Mouse (Mus musculus): ENCODE results near the gene Aplp2.

Aplp2 gene

GRCm38 (mm10) chr9:31130357-31131204 is 81.0 kb downstream of the Aplp2 start:
- no peak for DNase-seq (ENCODE audit: extremely low read depth, insufficient read length, low spot score)

GRCm38 (mm10) chr9:31129956-31130355 is 81.7 kb downstream of the Aplp2 start:
- DNase-seq (ENCODE audit: extremely low read depth, insufficient read length, low spot score) = no peak

DNA sequence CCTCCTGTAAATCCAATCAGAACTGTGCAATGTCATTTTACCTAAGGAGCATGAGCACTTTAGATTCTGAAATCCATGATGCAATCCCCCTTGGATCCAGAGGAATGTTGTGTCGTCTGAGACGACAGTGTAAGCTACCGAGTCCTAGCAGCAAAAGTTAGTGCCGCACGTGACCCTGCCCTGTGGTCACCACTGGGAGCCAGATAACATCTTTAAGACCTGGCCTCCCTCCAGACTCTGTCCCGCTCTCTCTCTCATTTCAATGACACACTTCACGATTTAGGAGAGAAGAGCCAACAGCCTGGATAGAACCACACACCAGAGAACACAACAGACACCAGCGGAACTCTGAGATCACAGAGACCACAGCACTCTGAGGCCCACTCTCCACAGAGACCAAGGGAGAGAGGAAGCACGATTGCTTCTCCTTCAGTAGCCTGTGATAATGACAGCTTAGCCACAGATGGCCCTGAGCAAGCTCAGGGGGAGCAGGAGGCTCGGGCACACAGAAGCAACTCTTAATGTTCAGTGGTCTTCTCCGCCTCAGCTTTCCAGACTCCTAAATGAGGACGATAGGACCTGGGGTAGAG is 83.6 kb downstream of the Aplp2 start:
- DNase-seq (ENCODE audit: extremely low read depth, insufficient read length, low spot score) = peak; percentile 61

- peak; percentile 69 for DNase-seq (ENCODE audit: extremely low read depth, insufficient read length, low spot score)
Measured at GRCm38 (mm10) chr9:31126079-31126478, 85.5 kb downstream of the Aplp2 start.

- no peak for DNase-seq (ENCODE audit: extremely low read depth, insufficient read length, low spot score)
Measured at GRCm38 (mm10) chr9:31122464-31123030, 89.1 kb downstream of the Aplp2 start.

GRCm38 (mm10) chr9:31120533-31120915 is 91.1 kb downstream of the Aplp2 start:
- no peak for DNase-seq (ENCODE audit: extremely low read depth, insufficient read length, low spot score)

GRCm38 (mm10) chr9:31119882-31120532 is 91.6 kb downstream of the Aplp2 start:
- DNase-seq (ENCODE audit: extremely low read depth, insufficient read length, low spot score) = no peak

- no peak for DNase-seq (ENCODE audit: extremely low read depth, insufficient read length, low spot score)
Measured at GRCm38 (mm10) chr9:31119405-31119804, 92.2 kb downstream of the Aplp2 start.

- DNase-seq (ENCODE audit: extremely low read depth, insufficient read length, low spot score) = no peak
Measured at GRCm38 (mm10) chr9:31118520-31119298, 92.9 kb downstream of the Aplp2 start.

- DNase-seq (ENCODE audit: extremely low read depth, insufficient read length, low spot score) = no peak
Measured at GRCm38 (mm10) chr9:31117488-31117887, 94.1 kb downstream of the Aplp2 start.

GRCm38 (mm10) chr9:31117088-31117487 is 94.5 kb downstream of the Aplp2 start:
- no peak for DNase-seq (ENCODE audit: extremely low read depth, insufficient read length, low spot score)

GRCm38 (mm10) chr9:31115586-31115985 is 96.0 kb downstream of the Aplp2 start:
- DNase-seq (ENCODE audit: extremely low read depth, insufficient read length, low spot score) = no peak

GRCm38 (mm10) chr9:31108464-31108863 is 103.2 kb downstream of the Aplp2 start:
- no peak for DNase-seq (ENCODE audit: extremely low read depth, insufficient read length, low spot score)
